Mouse (Mus musculus) erythroblast, embryonic 14.5 days (primary cell): ENCODE data around the gene Hoxb7.

Experiments
- GATA1 ChIP-seq: IDR thresholded peaks from 2 replicates; pipeline ENCODE4 v1.6.1; 2012; ENCODE audit warnings: low read length, inconsistent platforms, mixed read lengths
- TAL1 ChIP-seq: IDR thresholded peaks from 3 replicates; pipeline ENCODE4 v1.6.1; 2012; ENCODE audit warnings: low read length, inconsistent platforms, mixed read lengths

- no peak for TF ChIP-seq GATA1
- no peak for TF ChIP-seq TAL1
Observed at GRCm38 (mm10) chr11:96315344-96315681, 28.9 kb downstream of the Hoxb7 start.
